Mouse (Mus musculus) brown adipose tissue, adult 24 weeks (tissue): ENCODE measurements around the gene Rhebl1. TPM values are rescaled to one million over a fixed set of nuclear protein-coding genes. Genes with fewer than 3 reads are reported as not detected.

Experiments
- H3K27ac ChIP-seq: fragments of 200-500 bp; replicated peaks from 2 replicates; pipeline ENCODE4 v1.5.1; 2012; ENCODE audit warnings: low read depth, mild to moderate bottlenecking, low read length
- H3K4me1 ChIP-seq: fragments of 200-500 bp; 2 replicates; pipeline ENCODE4 v1.6.1; 2012; ENCODE audit warnings: low read length, mixed read lengths; ENCODE audit not compliant: control insufficient read depth, insufficient read depth, insufficient read length
- H3K4me3 ChIP-seq: fragments of 200-500 bp; 2 replicates; pipeline ENCODE4 v1.5.1; 2012; ENCODE audit warnings: low read depth, mild to moderate bottlenecking, low read length, moderate library complexity; ENCODE audit not compliant: insufficient read depth
- polyA plus RNA-seq: library from polyadenylated mRNA; stranded (reverse); fragments of >200 nt; gene quantifications from 2 replicates; pipeline ENCODE4 v1.2.4, GENCODE M21; 2012; ENCODE audit not compliant: missing spikeins, insufficient read depth, insufficient read length

Rhebl1 gene
- polyA plus RNA-seq, 1 experiment = not detected

GRCm38 (mm10) chr15:98870179-98871069, 23.9 kb downstream of the Rhebl1 start:
- Histone ChIP-seq H3K4me1 (peaks cover 19% of the 10 kb centered on the region), H3K27ac (peak overlapping the region; percentile 98), H3K4me3 (peak overlapping the region; percentile 91)

- H3K4me3 ChIP-seq = peak overlapping the region; percentile 91
- H3K4me1 ChIP-seq = peaks cover 19% of the 10 kb centered on the region
- peak overlapping the region; percentile 39 for H3K27ac ChIP-seq
Measured at GRCm38 (mm10) chr15:98869342-98870178, 24.8 kb downstream of the Rhebl1 start.

- H3K4me1 ChIP-seq = peaks cover 19% of the 10 kb centered on the region
- H3K4me3 ChIP-seq = peak overlapping the region; percentile 91
- H3K27ac ChIP-seq = no peak overlapping the region
Measured at GRCm38 (mm10) chr15:98868346-98869063, 25.8 kb downstream of the Rhebl1 start.

- peak overlapping the region; percentile 11; the same call in 1 of the 2 replicates for H3K4me3 ChIP-seq
- H3K27ac ChIP-seq = no peak overlapping the region
- H3K4me1 ChIP-seq = peaks cover 19% of the 10 kb centered on the region
Measured at GRCm38 (mm10) chr15:98867321-98867720, 27.0 kb downstream of the Rhebl1 start.

- Histone ChIP-seq H3K4me3 (no peak overlapping the region), H3K27ac (no peak overlapping the region), H3K4me1 (peaks cover 19% of the 10 kb centered on the region)
Measured at GRCm38 (mm10) chr15:98866501-98866900, 27.8 kb downstream of the Rhebl1 start.

GRCm38 (mm10) chr15:98865771-98866170, 28.6 kb downstream of the Rhebl1 start:
- Histone ChIP-seq H3K4me1 (peaks cover 19% of the 10 kb centered on the region), H3K27ac (no peak overlapping the region)

GRCm38 (mm10) chr15:98864951-98865350, 29.4 kb downstream of the Rhebl1 start:
- no peak overlapping the region for H3K4me3 ChIP-seq
- H3K27ac ChIP-seq = no peak overlapping the region
- H3K4me1 ChIP-seq = peaks cover 19% of the 10 kb centered on the region

More at GRCm38 (mm10) chr15:98865771-98866170, 28.6 kb downstream of the Rhebl1 start:
- H3K4me3 ChIP-seq = no peak overlapping the region

- H3K4me1 ChIP-seq = peaks cover 9% of the 10 kb centered on the region
- no peak overlapping the region for H3K27ac ChIP-seq
- H3K4me3 ChIP-seq = no peak overlapping the region
Measured at GRCm38 (mm10) chr15:98863451-98863958, 30.8 kb downstream of the Rhebl1 start.

GRCm38 (mm10) chr15:98861701-98862410, 32.5 kb downstream of the Rhebl1 start:
- H3K4me1 ChIP-seq = no peaks in the 10 kb centered on the region
- no peak overlapping the region for H3K27ac ChIP-seq
- H3K4me3 ChIP-seq = no peak overlapping the region

GRCm38 (mm10) chr15:98860921-98861320, 33.4 kb downstream of the Rhebl1 start:
- no peaks in the 10 kb centered on the region for H3K4me1 ChIP-seq
- no peak overlapping the region for H3K27ac ChIP-seq
- H3K4me3 ChIP-seq = no peak overlapping the region

GRCm38 (mm10) chr15:98859319-98860043, 34.9 kb downstream of the Rhebl1 start:
- no peak overlapping the region for H3K27ac ChIP-seq
- no peak overlapping the region for H3K4me3 ChIP-seq
- H3K4me1 ChIP-seq = no peaks in the 10 kb centered on the region

- H3K4me3 ChIP-seq = no peak overlapping the region
- H3K4me1 ChIP-seq = no peaks in the 10 kb centered on the region
- no peak overlapping the region for H3K27ac ChIP-seq
Measured at GRCm38 (mm10) chr15:98854214-98854613, 40.1 kb downstream of the Rhebl1 start.

GRCm38 (mm10) chr15:98853161-98853937, 41.0 kb downstream of the Rhebl1 start:
- H3K27ac ChIP-seq = no peak overlapping the region
- no peak overlapping the region for H3K4me3 ChIP-seq
- H3K4me1 ChIP-seq = no peaks in the 10 kb centered on the region
